25 mouse cellular contexts compared by ENCODE assay signal in the genomic region with DNA sequence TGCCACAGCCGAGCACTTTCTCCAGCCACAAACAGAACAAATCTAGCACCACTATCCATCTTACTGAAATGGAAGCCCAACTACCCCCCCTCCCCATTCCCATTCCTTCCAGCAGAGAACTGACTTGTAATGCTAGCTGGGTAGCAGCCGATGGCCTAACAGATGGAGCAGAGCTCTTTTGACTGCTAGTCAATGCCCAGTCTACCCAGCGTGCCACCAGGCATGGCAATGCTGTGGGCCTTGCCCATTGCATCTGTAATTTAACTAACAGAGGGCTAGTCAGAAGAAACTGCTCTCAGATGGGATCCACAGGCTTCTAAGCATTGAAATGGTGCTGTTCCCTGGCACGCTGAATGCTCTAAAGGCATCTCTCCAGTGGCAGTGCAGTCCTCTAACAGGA.
DNase-seq lines count a peak whose midpoint lies in the region; ATAC-seq and TF ChIP-seq lines count a peak whose summit lies in the region.
"Had no signal": no experiment of that assay in that cellular context is flagged by ENCODE, and none has a peak within 500 bp of the region (broad histone marks: within the 10 kb centered on the region; RNA-seq: fewer than 3 reads in every experiment).

No protein-coding gene starts in this region.

- H3K4me1 ChIP-seq in forebrain, postnatal 0 days (ENCODE audit: insufficient read depth), result no peaks in the 10 kb centered on the region
- H3K4me1 ChIP-seq in forebrain, embryonic 13.5 days, result no peaks in the 10 kb centered on the region
- peaks cover 3% of the 10 kb centered on the region; the same call in 1 of the 2 replicates for H3K4me1 ChIP-seq in neural tube, embryonic 15.5 days
- H3K4me1 ChIP-seq in hindbrain, embryonic 16.5 days (ENCODE audit: control insufficient read depth, insufficient read depth, low read depth, low read length), result no peaks in the 10 kb centered on the region
- H3K4me1 ChIP-seq: embryonic facial prominence, embryonic 13.5 days; forebrain, embryonic 10.5 days; heart, embryonic 10.5 days; heart, embryonic 15.5 days; limb, embryonic 13.5 days; stomach, embryonic 15.5 days had no signal

- H3K4me3 ChIP-seq in forebrain, postnatal 0 days (ENCODE audit: low read depth, low read length), result no peak overlapping the region
- H3K4me3 ChIP-seq in forebrain, embryonic 13.5 days, result no peak overlapping the region
- no peak overlapping the region for H3K4me3 ChIP-seq in neural tube, embryonic 15.5 days (replicated peaks)
- no peak overlapping the region for H3K4me3 ChIP-seq in hindbrain, embryonic 16.5 days (ENCODE audit: low read length)
- H3K4me3 ChIP-seq: embryonic facial prominence, embryonic 13.5 days; forebrain, embryonic 10.5 days; heart, embryonic 10.5 days; heart, embryonic 15.5 days; limb, embryonic 13.5 days; stomach, embryonic 15.5 days had no signal

- no peak overlapping the region for H3K27ac ChIP-seq in forebrain, postnatal 0 days (ENCODE audit: low read depth, low read length)
- no peak overlapping the region for H3K27ac ChIP-seq in forebrain, embryonic 13.5 days
- H3K27ac ChIP-seq in neural tube, embryonic 15.5 days (replicated peaks), result no peak overlapping the region
- H3K27ac ChIP-seq in hindbrain, embryonic 16.5 days (ENCODE audit: low read depth, low read length), result no peak overlapping the region
- H3K27ac ChIP-seq: embryonic facial prominence, embryonic 13.5 days; forebrain, embryonic 10.5 days; heart, embryonic 10.5 days; heart, embryonic 15.5 days; limb, embryonic 13.5 days; stomach, embryonic 15.5 days had no signal

- DNase-seq in forebrain, postnatal 0 days, result no peak
- peak; percentile 23 to 34 for DNase-seq in layer of hippocampus, postnatal 10 days (ENCODE audit: low spot score in 2 of 2)
- no peak for DNase-seq in layer of hippocampus, postnatal 36 days
- no peak for DNase-seq in neural tube, embryonic 10.5 days (ENCODE audit: extremely low spot score, low spot score)
- no peak for DNase-seq in heart, adult 11 months
- DNase-seq: adrenal gland, postnatal 14 days; cerebellum, adult 8-10 months; gastrocnemius, postnatal 14 days; kidney, adult 9 months; kidney, postnatal 10 days; lung, postnatal 36 days; right cerebral cortex, postnatal 14 days had no signal

- no peaks in the 10 kb centered on the region for H3K27me3 ChIP-seq in forebrain, postnatal 0 days (ENCODE audit: insufficient read depth, low read length)
- no peaks in the 10 kb centered on the region for H3K27me3 ChIP-seq in forebrain, embryonic 13.5 days
- no peaks in the 10 kb centered on the region for H3K27me3 ChIP-seq in neural tube, embryonic 15.5 days (replicated peaks)
- no peaks in the 10 kb centered on the region for H3K27me3 ChIP-seq in hindbrain, embryonic 16.5 days (replicated peaks; ENCODE audit: control insufficient read depth, insufficient read depth, low read length)
- H3K27me3 ChIP-seq: embryonic facial prominence, embryonic 13.5 days; heart, embryonic 15.5 days; limb, embryonic 13.5 days; stomach, embryonic 15.5 days had no signal

- H3K9me3 ChIP-seq in forebrain, postnatal 0 days (ENCODE audit: low read length), result no peaks in the 10 kb centered on the region
- H3K9me3 ChIP-seq in forebrain, embryonic 13.5 days (replicated peaks), result no peaks in the 10 kb centered on the region
- H3K9me3 ChIP-seq in neural tube, embryonic 15.5 days (replicated peaks), result no peaks in the 10 kb centered on the region
- H3K9me3 ChIP-seq in hindbrain, embryonic 16.5 days (ENCODE audit: control insufficient read depth, low read length), result no peaks in the 10 kb centered on the region
- H3K9me3 ChIP-seq: embryonic facial prominence, embryonic 13.5 days; forebrain, embryonic 10.5 days; heart, embryonic 10.5 days; heart, embryonic 15.5 days; limb, embryonic 13.5 days; stomach, embryonic 15.5 days had no signal

- no peak for TF ChIP-seq CTCF in forebrain, postnatal 0 days (IDR thresholded peaks at IDR 0.05; ENCODE audit: low read depth)

- peak; percentile 76 for ATAC-seq in forebrain, postnatal 0 days
- no peak for ATAC-seq in forebrain, embryonic 13.5 days
- 0 out of 2 replicates have a peak, but pooled peaks have one; percentile 14 for ATAC-seq in neural tube, embryonic 15.5 days (ENCODE audit: low FRiP score)
- peak; percentile 81 for ATAC-seq in hindbrain, embryonic 16.5 days
- ATAC-seq: CD4-positive, CD25-positive, alpha-beta regulatory T cell, adult 4 months; intestine, postnatal 0 days had no signal

- H3K9ac ChIP-seq in forebrain, postnatal 0 days, result no peak overlapping the region
- no peak overlapping the region for H3K9ac ChIP-seq in forebrain, embryonic 13.5 days
- H3K9ac ChIP-seq in neural tube, embryonic 15.5 days (replicated peaks), result no peak overlapping the region
- H3K9ac ChIP-seq in hindbrain, embryonic 16.5 days (ENCODE audit: low read depth, low read length), result no peak overlapping the region
- H3K9ac ChIP-seq: embryonic facial prominence, embryonic 13.5 days; heart, embryonic 15.5 days; limb, embryonic 13.5 days; stomach, embryonic 15.5 days had no signal

- H3K36me3 ChIP-seq in forebrain, postnatal 0 days (ENCODE audit: insufficient read depth), result no peaks in the 10 kb centered on the region
- H3K36me3 ChIP-seq in forebrain, embryonic 13.5 days (ENCODE audit: poor library complexity, severe bottlenecking), result no peaks in the 10 kb centered on the region
- no peaks in the 10 kb centered on the region for H3K36me3 ChIP-seq in neural tube, embryonic 15.5 days
- no peaks in the 10 kb centered on the region for H3K36me3 ChIP-seq in hindbrain, embryonic 16.5 days (ENCODE audit: control insufficient read depth, insufficient read depth, low read length)
- H3K36me3 ChIP-seq: embryonic facial prominence, embryonic 13.5 days; forebrain, embryonic 10.5 days; heart, embryonic 10.5 days; heart, embryonic 15.5 days; limb, embryonic 13.5 days; stomach, embryonic 15.5 days had no signal

- H3K4me2 ChIP-seq in forebrain, postnatal 0 days (ENCODE audit: low read depth), result no peak overlapping the region
- no peak overlapping the region for H3K4me2 ChIP-seq in forebrain, embryonic 13.5 days
- H3K4me2 ChIP-seq in neural tube, embryonic 15.5 days, result no peak overlapping the region
- H3K4me2 ChIP-seq in hindbrain, embryonic 16.5 days (ENCODE audit: low read length), result no peak overlapping the region
- H3K4me2 ChIP-seq: embryonic facial prominence, embryonic 13.5 days; limb, embryonic 13.5 days; liver, embryonic 11.5 days; midbrain, embryonic 11.5 days; stomach, embryonic 15.5 days had no signal

- 73% methylated on average over 4 of the region's 4 CpGs for WGBS in forebrain, postnatal 0 days
- WGBS in forebrain, embryonic 13.5 days, result 94% methylated on average over 4 of the region's 4 CpGs
- WGBS in neural tube, embryonic 15.5 days, result 75% methylated on average over 4 of the region's 4 CpGs
- 85% methylated on average over 4 of the region's 4 CpGs for WGBS in hindbrain, embryonic 16.5 days

Comparison
In these comparisons a context has a peak if more than half of its experiments do, and no peak if none do; other contexts are left out.
1. DNase-seq: peak in layer of hippocampus, postnatal 10 days (2 of 2); none in forebrain, postnatal 0 days (single experiment), layer of hippocampus, postnatal 36 days (0 of 2), neural tube, embryonic 10.5 days (single experiment) and heart, adult 11 months (single experiment).